In the genomic region with DNA sequence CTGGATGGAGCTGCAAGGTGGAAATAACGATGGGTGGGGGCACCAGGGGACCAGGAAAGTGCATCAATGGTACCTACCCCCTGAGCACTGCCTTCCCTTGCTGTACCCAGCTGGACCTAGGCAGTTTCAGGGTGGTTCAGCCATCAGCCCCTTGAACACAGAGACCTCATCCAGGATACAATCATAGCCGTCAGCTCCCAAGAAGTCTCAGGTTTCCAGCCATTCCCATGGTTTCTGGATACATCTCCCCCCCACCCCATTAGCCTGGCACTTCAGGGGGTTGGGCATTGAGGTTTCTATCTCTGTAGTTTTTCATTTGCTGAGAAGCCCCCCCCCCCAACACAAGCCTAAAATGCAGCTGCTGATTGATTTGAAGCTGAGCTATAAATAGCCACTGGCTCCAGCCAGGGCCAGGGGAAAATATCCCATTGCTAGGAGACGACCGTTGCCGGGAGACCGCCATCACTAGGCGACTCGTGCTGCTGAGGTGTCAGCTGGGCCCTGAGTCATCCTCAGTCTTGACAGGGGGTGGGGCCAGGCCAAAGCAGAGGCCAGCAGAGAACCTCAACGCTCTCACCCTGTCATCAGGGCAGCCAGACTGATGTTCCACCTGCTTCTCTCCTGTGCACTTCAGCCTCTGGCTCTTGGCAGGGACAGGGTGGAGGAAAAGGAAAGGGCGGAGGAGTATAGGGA, we compare ENCODE assay signal across 7 mouse cellular contexts. TPM values are rescaled to one million over a fixed set of nuclear protein-coding genes. Genes with fewer than 3 reads are reported as not detected.
DNase-seq lines count a peak whose midpoint lies in the region; ATAC-seq lines count a peak whose summit lies in the region.

No protein-coding gene starts in this region.

- DNase-seq in NIH3T3 (ENCODE audit: low read depth): peak; percentile 93
- DNase-seq in brain, adult 2 months (ENCODE audit: low read depth, low spot score): peak; percentile 94
- DNase-seq in frontal cortex, postnatal 36 days (ENCODE audit: low spot score in 2 of 2): peak; percentile 79 to 88
- DNase-seq in midbrain, embryonic 14.5 days: peak; percentile 90
- DNase-seq in thymus, postnatal 36 days: no peak
- no peak for DNase-seq in kidney, adult 8-10 months

- no peak overlapping the region for H3K9ac ChIP-seq in intestine, embryonic 15.5 days
- H3K9ac ChIP-seq in midbrain, embryonic 14.5 days (replicated peaks; ENCODE audit: low read length): peak overlapping the region; percentile 51

- ATAC-seq in intestine, embryonic 15.5 days: peak; percentile 73
- peak; percentile 87 for ATAC-seq in midbrain, embryonic 14.5 days (ENCODE audit: low FRiP score, low TSS enrichment)

- peaks cover 7% of the 10 kb centered on the region; the same call in 1 of the 2 replicates for H3K27me3 ChIP-seq in intestine, embryonic 15.5 days (replicated peaks)
- H3K27me3 ChIP-seq in midbrain, embryonic 14.5 days (ENCODE audit: control insufficient read depth, insufficient read depth, low read length): no peaks in the 10 kb centered on the region

- no peak overlapping the region for H3K4me3 ChIP-seq in intestine, embryonic 15.5 days (replicated peaks)
- H3K4me3 ChIP-seq in midbrain, embryonic 14.5 days (replicated peaks; ENCODE audit: low read depth, low read length): peak overlapping the region; percentile 14

- H3K4me1 ChIP-seq in intestine, embryonic 15.5 days (replicated peaks): no peaks in the 10 kb centered on the region
- H3K4me1 ChIP-seq in midbrain, embryonic 14.5 days (ENCODE audit: control insufficient read depth, insufficient read depth, low read length): peaks cover 24% of the 10 kb centered on the region

- no peak overlapping the region for H3K27ac ChIP-seq in intestine, embryonic 15.5 days
- peak overlapping the region; percentile 96 for H3K27ac ChIP-seq in midbrain, embryonic 14.5 days (replicated peaks; ENCODE audit: low read depth, low read length)

- H3K9me3 ChIP-seq in intestine, embryonic 15.5 days: no peaks in the 10 kb centered on the region
- H3K9me3 ChIP-seq in midbrain, embryonic 14.5 days (ENCODE audit: control insufficient read depth, low read length): no peaks in the 10 kb centered on the region

- no peaks in the 10 kb centered on the region for H3K36me3 ChIP-seq in intestine, embryonic 15.5 days
- H3K36me3 ChIP-seq in midbrain, embryonic 14.5 days (ENCODE audit: control insufficient read depth, insufficient read depth, low read length): no peaks in the 10 kb centered on the region

- H3K4me2 ChIP-seq in intestine, embryonic 15.5 days (replicated peaks): no peak overlapping the region
- H3K4me2 ChIP-seq in midbrain, embryonic 14.5 days (ENCODE audit: low read length): peak overlapping the region; percentile 49

- 12% methylated on average over 10 of the region's 10 CpGs for WGBS in intestine, embryonic 15.5 days
- WGBS in midbrain, embryonic 14.5 days: 6% methylated on average over 10 of the region's 10 CpGs

RNA-seq across cellular contexts. Expression of a gene that starts 5.9 kb away (rescaled TPM):
- 3.1 and 4.1 TPM in 2 replicates for polyA plus RNA-seq in intestine, embryonic 15.5 days (2015; fragmentation: Nextera tagmentation; extraction: Ambion mirVana)
- polyA plus RNA-seq in midbrain, embryonic 14.5 days (2014; fragmentation: Nextera tagmentation; extraction: Ambion mirVana): 37.2 and 39.8 TPM in 2 replicates

RNA-seq across cellular contexts. Expression of a gene that starts 6.0 kb away (rescaled TPM):
- polyA plus RNA-seq in intestine, embryonic 15.5 days (2015; fragmentation: Nextera tagmentation; extraction: Ambion mirVana): 41.9 and 45.6 TPM in 2 replicates
- 5.8 and 9.7 TPM in 2 replicates for polyA plus RNA-seq in midbrain, embryonic 14.5 days (2014; fragmentation: Nextera tagmentation; extraction: Ambion mirVana)

RNA-seq across cellular contexts. Expression of a gene that starts 7.5 kb away (rescaled TPM):
- not detected in 2 replicates for polyA plus RNA-seq in intestine, embryonic 15.5 days (2015; fragmentation: Nextera tagmentation; extraction: Ambion mirVana)
- polyA plus RNA-seq in midbrain, embryonic 14.5 days (2014; fragmentation: Nextera tagmentation; extraction: Ambion mirVana): not detected in 2 replicates

RNA-seq across cellular contexts. Expression of a gene that starts 10.3 kb away (rescaled TPM):
- 82.5 and 101 TPM in 2 replicates for polyA plus RNA-seq in intestine, embryonic 15.5 days (2015; fragmentation: Nextera tagmentation; extraction: Ambion mirVana)
- 89.0 and 103 TPM in 2 replicates for polyA plus RNA-seq in midbrain, embryonic 14.5 days (2014; fragmentation: Nextera tagmentation; extraction: Ambion mirVana)

RNA-seq across cellular contexts. Expression of a gene that starts 16.6 kb away (rescaled TPM):
- polyA plus RNA-seq in intestine, embryonic 15.5 days (2015; fragmentation: Nextera tagmentation; extraction: Ambion mirVana): 0.15 and 0.40 TPM in 2 replicates
- 0.18 and 0.20 TPM in 2 replicates for polyA plus RNA-seq in midbrain, embryonic 14.5 days (2014; fragmentation: Nextera tagmentation; extraction: Ambion mirVana)

Comparison
In these comparisons a context has a peak if more than half of its experiments do, and no peak if none do; other contexts are left out.
1. DNase-seq: peak in NIH3T3 (single experiment), brain, adult 2 months (single experiment), frontal cortex, postnatal 36 days (2 of 2) and midbrain, embryonic 14.5 days (single experiment); none in thymus, postnatal 36 days (0 of 2) and kidney, adult 8-10 months (0 of 2).